23 mouse cellular contexts compared by ENCODE assay signal in the genomic region with DNA sequence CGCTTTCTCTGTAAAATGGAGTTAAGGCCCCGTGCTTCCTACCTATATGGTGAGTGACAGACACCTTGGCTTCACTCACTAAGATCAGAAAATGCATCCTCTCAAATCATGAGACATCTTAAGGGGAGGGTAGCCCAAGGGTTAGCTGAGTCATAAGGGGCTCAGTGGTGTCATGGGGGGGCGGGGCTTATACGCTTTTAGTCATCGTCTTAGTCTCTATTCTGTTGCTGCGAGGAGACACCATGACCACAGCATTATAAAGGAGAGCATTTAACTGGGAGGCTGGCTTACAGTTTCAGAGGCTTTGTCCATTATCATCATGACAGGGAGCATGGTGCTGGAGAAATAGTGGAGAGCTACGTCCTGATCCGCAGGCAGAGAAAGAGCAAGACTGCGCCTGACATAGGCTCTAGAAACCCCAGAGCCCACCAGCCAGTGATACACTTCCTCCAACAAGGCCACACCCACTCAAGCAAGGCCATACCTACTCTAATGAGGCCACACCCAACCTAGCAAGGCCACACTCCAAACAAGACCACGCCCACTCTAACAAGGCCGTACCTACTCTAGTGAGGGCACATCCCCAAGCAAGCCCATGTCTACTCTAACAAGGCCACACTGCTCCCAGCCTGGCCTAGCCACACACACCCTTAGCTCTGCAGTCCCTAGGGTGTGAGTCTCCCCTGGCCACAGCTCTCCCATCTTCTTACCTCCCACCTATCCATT. TPM values are rescaled to one million over a fixed set of nuclear protein-coding genes. Genes with fewer than 3 reads are reported as not detected.
DNase-seq lines count a peak whose midpoint lies in the region; ATAC-seq lines count a peak whose summit lies in the region.
"Had no signal": no experiment of that assay in that cellular context is flagged by ENCODE, and none has a peak within 500 bp of the region (broad histone marks: within the 10 kb centered on the region; RNA-seq: fewer than 3 reads in every experiment).

No protein-coding gene starts in this region.

- no peak overlapping the region for H3K4me3 ChIP-seq in stomach, embryonic 16.5 days (replicated peaks; ENCODE audit: low read length)
- no peak overlapping the region for H3K4me3 ChIP-seq in kidney, embryonic 15.5 days (replicated peaks)
- H3K4me3 ChIP-seq: embryonic facial prominence, embryonic 15.5 days; forebrain, embryonic 10.5 days; limb, embryonic 12.5 days; midbrain, embryonic 10.5 days had no signal

- H3K27me3 ChIP-seq in stomach, embryonic 16.5 days (ENCODE audit: control insufficient read depth, insufficient read depth, low read length), result no peaks in the 10 kb centered on the region
- H3K27me3 ChIP-seq in kidney, embryonic 15.5 days, result no peaks in the 10 kb centered on the region

- no peak overlapping the region for H3K4me2 ChIP-seq in stomach, embryonic 16.5 days (ENCODE audit: low read depth, low read length)
- H3K4me2 ChIP-seq in kidney, embryonic 15.5 days, result no peak overlapping the region
- H3K4me2 ChIP-seq: embryonic facial prominence, embryonic 15.5 days; heart, embryonic 11.5 days; hindbrain, embryonic 14.5 days; limb, embryonic 12.5 days; lung, embryonic 14.5 days had no signal

- ATAC-seq in stomach, embryonic 16.5 days (ENCODE audit: insufficient read depth, low FRiP score), result peak; percentile 23; the same call in 1 of the 2 replicates
- no peak for ATAC-seq in kidney, embryonic 15.5 days (replicated peaks; ENCODE audit: low FRiP score)

- H3K9me3 ChIP-seq in stomach, embryonic 16.5 days (replicated peaks; ENCODE audit: control insufficient read depth, low read length), result no peaks in the 10 kb centered on the region
- H3K9me3 ChIP-seq in kidney, embryonic 15.5 days (replicated peaks), result no peaks in the 10 kb centered on the region
- H3K9me3 ChIP-seq: embryonic facial prominence, embryonic 15.5 days; forebrain, embryonic 10.5 days; limb, embryonic 12.5 days; midbrain, embryonic 10.5 days had no signal

- peaks cover 5% of the 10 kb centered on the region; the same call in 1 of the 2 replicates for H3K4me1 ChIP-seq in stomach, embryonic 16.5 days (ENCODE audit: control insufficient read depth, insufficient read depth, low read length)
- peaks cover 9% of the 10 kb centered on the region; the same call in 1 of the 2 replicates for H3K4me1 ChIP-seq in kidney, embryonic 15.5 days

- no peak overlapping the region for H3K27ac ChIP-seq in stomach, embryonic 16.5 days (ENCODE audit: low read length)
- no peak overlapping the region for H3K27ac ChIP-seq in kidney, embryonic 15.5 days
- H3K27ac ChIP-seq: embryonic facial prominence, embryonic 15.5 days; forebrain, embryonic 10.5 days; hindbrain, embryonic 14.5 days; limb, embryonic 12.5 days; midbrain, embryonic 10.5 days had no signal

- peak; percentile 68 for DNase-seq in adrenal gland, adult 2 months
- no peak for DNase-seq in adrenal gland, postnatal 4 days (ENCODE audit: low spot score in 2 of 2)
- DNase-seq in R1 (ENCODE audit: low read depth, low spot score), result peak; percentile 94
- peak; percentile 44 for DNase-seq in liver
- DNase-seq in frontal cortex, postnatal 14 days (ENCODE audit: low spot score in 2 of 2), result no peak
- DNase-seq in cerebellum, adult 11-12 months, result no peak
- DNase-seq: adrenal gland, postnatal 14 days; cerebellum, adult 8-10 months; gastrocnemius, postnatal 36 days; heart, postnatal 14 days; kidney, adult 8-10 months; lung, embryonic 14.5 days; lung, postnatal 4 days; right cerebral cortex, adult 18-20 months; thymus, postnatal 4 days had no signal

- no peak overlapping the region for H3K9ac ChIP-seq in stomach, embryonic 16.5 days (ENCODE audit: low read length)
- no peak overlapping the region for H3K9ac ChIP-seq in kidney, embryonic 15.5 days
- H3K9ac ChIP-seq: embryonic facial prominence, embryonic 15.5 days; hindbrain, embryonic 14.5 days; limb, embryonic 12.5 days; lung, embryonic 14.5 days had no signal

- 77% methylated on average over 11 of the region's 11 CpGs for WGBS in stomach, embryonic 16.5 days
- 83% methylated on average over 11 of the region's 11 CpGs for WGBS in kidney, embryonic 15.5 days

- H3K36me3 ChIP-seq in stomach, embryonic 16.5 days (ENCODE audit: control insufficient read depth, insufficient read depth, low read length), result no peaks in the 10 kb centered on the region
- peaks cover 7% of the 10 kb centered on the region for H3K36me3 ChIP-seq in kidney, embryonic 15.5 days
- H3K36me3 ChIP-seq: embryonic facial prominence, embryonic 15.5 days had no signal

RNA-seq across cellular contexts. Expression of a gene that starts 41.7 kb away (rescaled TPM):
- 1 to 10 TPM; 2.5 to 3.1 TPM for total RNA-seq in adrenal gland, adult 2 months (2021)
- polyA plus RNA-seq in adrenal gland, adult 2 months (2012; rRNA removed), result 4.5 and 5.4 TPM in 2 replicates
- total RNA-seq in adrenal gland, postnatal 4 days (2021), result 1 to 10 TPM; 2.4 to 8.0 TPM
- polyA plus RNA-seq in stomach, embryonic 16.5 days (2015; fragmentation: Nextera tagmentation; extraction: Ambion mirVana), result 2.8 and 3.7 TPM in 2 replicates
- 21.8 and 23.4 TPM in 2 replicates for polyA plus RNA-seq in kidney, embryonic 15.5 days (2015; fragmentation: Nextera tagmentation; extraction: Ambion mirVana)

RNA-seq across cellular contexts. Expression of a gene that starts 48.7 kb away (rescaled TPM):
- total RNA-seq in adrenal gland, adult 2 months (2021), result 10 to 100 TPM; 32.9 to 84.3 TPM
- 68.3 and 72.0 TPM in 2 replicates for polyA plus RNA-seq in adrenal gland, adult 2 months (2012; rRNA removed)
- 10 to 100 TPM; 33.7 to 33.9 TPM for total RNA-seq in adrenal gland, postnatal 4 days (2021)
- polyA plus RNA-seq in stomach, embryonic 16.5 days (2015; fragmentation: Nextera tagmentation; extraction: Ambion mirVana), result 1.4 and 1.6 TPM in 2 replicates
- 4.4 and 4.7 TPM in 2 replicates for polyA plus RNA-seq in kidney, embryonic 15.5 days (2015; fragmentation: Nextera tagmentation; extraction: Ambion mirVana)

Comparison
In these comparisons a context has a peak if more than half of its experiments do, and no peak if none do; other contexts are left out.
1. DNase-seq: peak in adrenal gland, adult 2 months (single experiment), R1 (single experiment) and liver (single experiment); none in adrenal gland, postnatal 4 days (0 of 2), frontal cortex, postnatal 14 days (0 of 2) and cerebellum, adult 11-12 months (single experiment).
2. RNA of a gene that starts 48.7 kb away (polyA plus RNA-seq): 68.3 to 72.0 TPM in adrenal gland, adult 2 months; 4.4 to 4.7 TPM in kidney, embryonic 15.5 days and 1.4 to 1.6 TPM in stomach, embryonic 16.5 days; every median in the first group is over 10 times any median in the second.